Mouse (Mus musculus): ENCODE measurements around the gene Erp27. TPM values are rescaled to one million over a fixed set of nuclear protein-coding genes. Genes with fewer than 3 reads are reported as not detected.

Gene Erp27
- polyA plus RNA-seq, 1 experiment from 2014 or later, result 0.35 TPM

- Histone ChIP-seq H3K9ac (ENCODE audit: low read length) (no peak overlapping the region), H3K4me3 (ENCODE audit: low read length) (no peak overlapping the region), H3K27me3 (ENCODE audit: control insufficient read depth, insufficient read depth, low read depth, low read length) (no peaks in the 10 kb centered on the region), H3K9me3 (ENCODE audit: control insufficient read depth, low read length) (no peaks in the 10 kb centered on the region), H3K36me3 (ENCODE audit: control insufficient read depth, insufficient read depth, low read length) (no peaks in the 10 kb centered on the region), H3K27ac (ENCODE audit: low read length) (no peak overlapping the region), H3K4me2 (ENCODE audit: low read depth, low read length) (no peak overlapping the region), H3K4me1 (replicated peaks; ENCODE audit: control insufficient read depth, insufficient read depth, low read length) (no peaks in the 10 kb centered on the region)
- 77% methylated on average over 8 of the region's 8 CpGs for WGBS
- no peak for ATAC-seq (ENCODE audit: low read depth)
Observed at GRCm38 (mm10) chr6:136954715-136955114, 32.7 kb upstream of the Erp27 start.

DNA sequence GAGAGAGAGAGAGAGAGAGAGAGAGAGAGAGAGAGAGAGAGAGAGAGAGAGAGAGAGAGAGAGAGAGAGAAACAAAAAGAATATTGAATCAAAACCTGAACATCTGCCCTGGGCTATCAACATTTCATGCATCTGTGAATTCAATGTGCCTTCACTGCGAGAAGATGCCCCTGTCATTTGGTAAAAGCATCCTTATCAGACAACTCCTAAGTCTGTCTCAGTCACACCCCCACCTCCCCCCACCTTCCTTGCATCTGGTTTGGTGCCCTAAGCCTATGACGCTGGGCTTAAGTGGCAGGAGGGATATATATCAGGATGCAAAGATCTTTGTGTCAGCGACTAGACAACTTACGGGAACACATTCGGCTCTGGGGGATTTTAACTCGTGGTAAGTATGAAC is 32.2 kb upstream of the Erp27 start:
- Histone ChIP-seq H3K9ac (ENCODE audit: low read length) (no peak overlapping the region), H3K27ac (ENCODE audit: low read length) (no peak overlapping the region), H3K4me1 (replicated peaks; ENCODE audit: control insufficient read depth, insufficient read depth, low read length) (no peaks in the 10 kb centered on the region), H3K9me3 (ENCODE audit: control insufficient read depth, low read length) (no peaks in the 10 kb centered on the region), H3K27me3 (ENCODE audit: control insufficient read depth, insufficient read depth, low read depth, low read length) (no peaks in the 10 kb centered on the region), H3K36me3 (ENCODE audit: control insufficient read depth, insufficient read depth, low read length) (no peaks in the 10 kb centered on the region), H3K4me2 (ENCODE audit: low read depth, low read length) (no peak overlapping the region), H3K4me3 (ENCODE audit: low read length) (no peak overlapping the region)
- 74% methylated on average over 6 of the region's 6 CpGs for WGBS
- ATAC-seq (ENCODE audit: low read depth), result no peak

GRCm38 (mm10) chr6:136952930-136953329 is 30.9 kb upstream of the Erp27 start:
- no peak overlapping the region for H3K4me3 ChIP-seq (ENCODE audit: low read length)
- no peaks in the 10 kb centered on the region for H3K36me3 ChIP-seq (ENCODE audit: control insufficient read depth, insufficient read depth, low read length)
- H3K27ac ChIP-seq (ENCODE audit: low read length), result no peak overlapping the region
- 72% methylated on average over 9 of the region's 9 CpGs for WGBS
- H3K9me3 ChIP-seq (ENCODE audit: control insufficient read depth, low read length), result no peaks in the 10 kb centered on the region
- no peak overlapping the region for H3K9ac ChIP-seq (ENCODE audit: low read length)
- no peak overlapping the region for H3K4me2 ChIP-seq (ENCODE audit: low read depth, low read length)
- no peaks in the 10 kb centered on the region for H3K4me1 ChIP-seq (replicated peaks; ENCODE audit: control insufficient read depth, insufficient read depth, low read length)
- H3K27me3 ChIP-seq (ENCODE audit: control insufficient read depth, insufficient read depth, low read depth, low read length), result no peaks in the 10 kb centered on the region
- no peak for ATAC-seq (ENCODE audit: low read depth)

DNA sequence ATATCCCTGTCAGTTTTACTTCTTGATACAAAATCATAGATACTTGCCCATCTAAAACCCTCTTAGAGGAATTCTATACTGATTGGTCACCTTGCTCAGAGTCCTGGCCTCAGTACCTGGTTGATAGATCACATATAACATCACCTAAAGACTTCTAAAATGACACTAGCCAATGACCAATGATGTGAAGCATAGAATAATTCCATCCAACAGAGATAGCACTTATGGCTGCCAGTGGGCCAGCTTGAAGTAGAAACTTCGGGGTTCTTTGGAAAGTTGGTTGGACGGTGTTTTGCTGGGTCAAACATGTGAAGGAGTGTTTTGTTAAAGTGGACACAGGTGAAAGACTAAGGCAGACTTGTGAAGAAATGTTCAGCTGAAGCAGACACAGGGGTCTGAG is 28.2 kb upstream of the Erp27 start:
- Histone ChIP-seq H3K27me3 (ENCODE audit: control insufficient read depth, insufficient read depth, low read depth, low read length) (no peaks in the 10 kb centered on the region), H3K9ac (ENCODE audit: low read length) (no peak overlapping the region), H3K4me1 (replicated peaks; ENCODE audit: control insufficient read depth, insufficient read depth, low read length) (no peaks in the 10 kb centered on the region), H3K27ac (ENCODE audit: low read length) (no peak overlapping the region), H3K4me2 (ENCODE audit: low read depth, low read length) (no peak overlapping the region), H3K9me3 (ENCODE audit: control insufficient read depth, low read length) (no peaks in the 10 kb centered on the region), H3K36me3 (ENCODE audit: control insufficient read depth, insufficient read depth, low read length) (no peaks in the 10 kb centered on the region), H3K4me3 (ENCODE audit: low read length) (no peak overlapping the region)
- WGBS, result 87% methylated on average over 2 of the region's 2 CpGs
- no peak for ATAC-seq (ENCODE audit: low read depth)

DNA sequence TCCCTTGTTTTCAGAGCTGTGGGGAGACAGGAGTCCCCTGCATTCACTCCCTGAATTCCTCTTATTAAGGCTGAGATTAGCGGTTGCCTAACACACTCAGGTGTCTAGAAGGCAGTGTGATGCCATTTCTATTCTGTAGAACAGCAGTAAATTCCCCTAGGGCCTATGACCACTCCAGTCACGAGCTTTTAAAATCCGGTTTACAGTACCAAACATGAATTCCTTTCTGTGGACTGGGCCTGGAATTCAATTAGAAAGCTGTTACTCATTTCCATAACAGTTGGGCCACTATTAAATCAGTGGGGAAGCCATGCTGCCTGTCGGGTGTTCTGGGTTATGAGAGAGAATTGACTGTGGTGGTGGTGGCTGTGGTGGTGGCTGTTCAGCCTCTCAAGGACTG is 25.7 kb upstream of the Erp27 start:
- Histone ChIP-seq H3K9me3 (ENCODE audit: control insufficient read depth, low read length) (no peaks in the 10 kb centered on the region), H3K4me1 (replicated peaks; ENCODE audit: control insufficient read depth, insufficient read depth, low read length) (no peaks in the 10 kb centered on the region), H3K36me3 (ENCODE audit: control insufficient read depth, insufficient read depth, low read length) (no peaks in the 10 kb centered on the region), H3K4me3 (ENCODE audit: low read length) (no peak overlapping the region), H3K27me3 (ENCODE audit: control insufficient read depth, insufficient read depth, low read depth, low read length) (no peaks in the 10 kb centered on the region), H3K9ac (ENCODE audit: low read length) (no peak overlapping the region), H3K27ac (ENCODE audit: low read length) (no peak overlapping the region), H3K4me2 (ENCODE audit: low read depth, low read length) (no peak overlapping the region)
- WGBS, result 72% methylated on average over 4 of the region's 4 CpGs
- no peak for ATAC-seq (ENCODE audit: low read depth)

DNA sequence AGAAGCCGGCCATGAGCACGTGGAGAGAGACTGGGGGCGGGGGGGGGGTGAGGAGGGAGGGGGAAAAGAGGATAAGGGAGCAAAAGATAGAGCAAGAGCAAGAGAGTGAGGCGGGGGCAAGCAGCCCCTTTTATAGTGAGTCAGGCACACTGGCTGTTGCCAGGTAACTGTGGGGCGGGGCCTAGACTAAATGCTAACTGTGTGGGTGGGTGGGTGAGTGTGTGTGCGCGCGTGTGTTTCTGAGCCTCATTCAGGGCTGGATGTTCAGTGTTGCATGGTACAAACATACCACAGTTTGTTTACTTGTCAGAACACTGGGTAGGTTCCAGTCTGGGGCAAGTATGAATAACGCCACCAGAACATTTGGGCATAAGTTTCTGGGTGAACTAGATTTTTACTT is 25.0 kb upstream of the Erp27 start:
- Histone ChIP-seq H3K9ac (ENCODE audit: low read length) (no peak overlapping the region), H3K4me1 (replicated peaks; ENCODE audit: control insufficient read depth, insufficient read depth, low read length) (no peaks in the 10 kb centered on the region), H3K27ac (ENCODE audit: low read length) (no peak overlapping the region), H3K4me3 (ENCODE audit: low read length) (no peak overlapping the region), H3K27me3 (ENCODE audit: control insufficient read depth, insufficient read depth, low read depth, low read length) (no peaks in the 10 kb centered on the region), H3K4me2 (ENCODE audit: low read depth, low read length) (no peak overlapping the region), H3K9me3 (ENCODE audit: control insufficient read depth, low read length) (no peaks in the 10 kb centered on the region), H3K36me3 (ENCODE audit: control insufficient read depth, insufficient read depth, low read length) (no peaks in the 10 kb centered on the region)
- 43% methylated on average over 9 of the region's 9 CpGs for WGBS
- peak; percentile 38; the same call in 1 of the 2 replicates for ATAC-seq (ENCODE audit: low read depth)

GRCm38 (mm10) chr6:136946241-136946640 is 24.3 kb upstream of the Erp27 start:
- no peak overlapping the region for H3K27ac ChIP-seq (ENCODE audit: low read length)
- H3K9me3 ChIP-seq (ENCODE audit: control insufficient read depth, low read length), result no peaks in the 10 kb centered on the region
- H3K9ac ChIP-seq (ENCODE audit: low read length), result no peak overlapping the region
- H3K4me1 ChIP-seq (replicated peaks; ENCODE audit: control insufficient read depth, insufficient read depth, low read length), result peaks cover 7% of the 10 kb centered on the region
- no peak overlapping the region for H3K4me2 ChIP-seq (ENCODE audit: low read depth, low read length)
- no peaks in the 10 kb centered on the region for H3K27me3 ChIP-seq (ENCODE audit: control insufficient read depth, insufficient read depth, low read depth, low read length)
- no peak overlapping the region for H3K4me3 ChIP-seq (ENCODE audit: low read length)
- whole genome bisulfite sequencing, result 58% methylated on average over 5 of the region's 5 CpGs
- no peaks in the 10 kb centered on the region for H3K36me3 ChIP-seq (ENCODE audit: control insufficient read depth, insufficient read depth, low read length)
- ATAC-seq (ENCODE audit: low read depth), result no peak

DNA sequence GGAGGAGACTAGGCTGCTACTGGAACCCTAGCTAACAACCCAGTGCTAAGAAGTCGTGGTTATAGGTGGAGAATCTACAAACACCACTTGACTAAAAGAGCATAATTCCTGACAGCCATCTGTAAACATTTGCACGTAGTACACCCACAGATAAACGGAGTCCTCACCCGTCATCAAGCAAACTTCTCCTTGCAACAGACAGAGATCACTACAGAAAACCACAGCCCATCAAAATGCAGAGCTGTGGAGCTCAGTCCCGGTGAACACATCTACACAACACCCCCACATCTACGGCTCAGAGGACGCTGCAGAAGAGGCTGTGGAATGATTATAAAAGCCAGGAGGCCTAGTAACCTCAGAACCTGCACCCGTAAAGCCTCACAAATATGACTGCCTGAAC is 22.5 kb upstream of the Erp27 start:
- H3K9me3 ChIP-seq (ENCODE audit: control insufficient read depth, low read length), result no peaks in the 10 kb centered on the region
- WGBS, result 59% methylated on average over 8 of the region's 8 CpGs
- no peak overlapping the region for H3K9ac ChIP-seq (ENCODE audit: low read length)
- no peak overlapping the region for H3K4me2 ChIP-seq (ENCODE audit: low read depth, low read length)
- peaks cover 18% of the 10 kb centered on the region for H3K4me1 ChIP-seq (replicated peaks; ENCODE audit: control insufficient read depth, insufficient read depth, low read length)
- H3K4me3 ChIP-seq (ENCODE audit: low read length), result no peak overlapping the region
- H3K27me3 ChIP-seq (ENCODE audit: control insufficient read depth, insufficient read depth, low read depth, low read length), result no peaks in the 10 kb centered on the region
- H3K27ac ChIP-seq (ENCODE audit: low read length), result no peak overlapping the region
- no peak for ATAC-seq (ENCODE audit: low read depth)
- no peaks in the 10 kb centered on the region for H3K36me3 ChIP-seq (ENCODE audit: control insufficient read depth, insufficient read depth, low read length)

DNA sequence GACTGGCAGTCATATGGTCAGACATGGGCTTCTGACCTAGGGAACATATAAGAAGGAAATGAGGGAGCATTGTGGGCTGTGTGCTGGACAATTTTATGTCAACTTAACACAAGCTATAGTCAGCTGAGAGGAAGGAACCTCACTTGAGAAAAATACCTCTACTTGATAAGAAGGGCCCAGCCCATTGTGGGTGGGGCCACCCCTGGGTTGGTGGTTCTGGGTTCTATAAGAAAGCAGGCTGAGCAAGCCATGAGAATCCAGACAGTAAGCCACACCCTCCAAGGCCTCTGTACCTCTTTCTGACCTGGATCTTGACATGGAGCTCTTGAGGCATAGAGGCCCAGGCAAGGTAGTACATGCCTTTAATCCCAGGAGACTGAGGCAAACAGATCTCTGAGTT is 21.4 kb upstream of the Erp27 start:
- H3K4me2 ChIP-seq (ENCODE audit: low read depth, low read length), result no peak overlapping the region
- ATAC-seq (ENCODE audit: low read depth), result no peak
- H3K27me3 ChIP-seq (ENCODE audit: control insufficient read depth, insufficient read depth, low read depth, low read length), result no peaks in the 10 kb centered on the region
- no peak overlapping the region for H3K27ac ChIP-seq (ENCODE audit: low read length)
- H3K9ac ChIP-seq (ENCODE audit: low read length), result no peak overlapping the region
- no peaks in the 10 kb centered on the region for H3K9me3 ChIP-seq (ENCODE audit: control insufficient read depth, low read length)
- H3K36me3 ChIP-seq (ENCODE audit: control insufficient read depth, insufficient read depth, low read length), result no peaks in the 10 kb centered on the region
- no peak overlapping the region for H3K4me3 ChIP-seq (ENCODE audit: low read length)
- peaks cover 20% of the 10 kb centered on the region for H3K4me1 ChIP-seq (replicated peaks; ENCODE audit: control insufficient read depth, insufficient read depth, low read length)

DNA sequence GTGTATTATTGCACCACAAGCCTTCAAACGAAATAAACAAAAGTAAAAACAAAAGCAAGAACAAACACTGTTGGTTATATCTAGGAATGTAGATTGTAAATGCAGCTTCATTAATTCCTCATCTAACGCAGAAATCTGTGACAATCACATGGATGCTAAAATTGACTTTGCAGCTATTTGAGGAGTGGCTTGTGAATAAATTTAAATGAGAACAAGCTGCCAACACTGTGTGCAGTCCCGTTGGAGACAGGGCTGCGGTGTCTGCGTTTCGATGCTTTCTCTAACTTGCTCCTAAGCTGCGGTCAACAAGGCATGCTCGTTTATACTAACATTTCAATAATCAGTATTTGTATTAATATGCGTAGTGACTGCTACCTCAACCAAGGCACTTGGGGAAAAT is 20.3 kb upstream of the Erp27 start:
- Histone ChIP-seq H3K9me3 (ENCODE audit: control insufficient read depth, low read length) (no peaks in the 10 kb centered on the region), H3K4me3 (ENCODE audit: low read length) (no peak overlapping the region), H3K4me2 (ENCODE audit: low read depth, low read length) (no peak overlapping the region), H3K4me1 (replicated peaks; ENCODE audit: control insufficient read depth, insufficient read depth, low read length) (peaks cover 20% of the 10 kb centered on the region), H3K27ac (ENCODE audit: low read length) (no peak overlapping the region), H3K9ac (ENCODE audit: low read length) (no peak overlapping the region), H3K27me3 (ENCODE audit: control insufficient read depth, insufficient read depth, low read depth, low read length) (no peaks in the 10 kb centered on the region), H3K36me3 (ENCODE audit: control insufficient read depth, insufficient read depth, low read length) (no peaks in the 10 kb centered on the region)
- no peak for ATAC-seq (ENCODE audit: low read depth)
- 71% methylated on average over 9 of the region's 9 CpGs for WGBS

All from lung, embryonic 16.5 days (tissue).